Mouse (Mus musculus): ENCODE measurements around the gene Zbtb8a.

- TF ChIP-seq POLR2A (IDR thresholded peaks at IDR 0.05; ENCODE audit: low read depth, low read length) = no peak
- no peak for TF ChIP-seq CTCF (IDR thresholded peaks at IDR 0.05; ENCODE audit: extremely low read depth, insufficient read length, insufficient replicate concordance, low read depth, low read length)
Observed at GRCm38 (mm10) chr4:129354236-129354635, 23.7 kb downstream of the Zbtb8a start.

Data from small intestine, adult 2 months (tissue).